Mouse (Mus musculus) heart, adult 2 months (tissue): ENCODE data around the gene Speer4e.
"Not testable (repeated sequence)": the region's sequence is repeated elsewhere in the genome, so short reads cannot be mapped to it uniquely, and the experiment has no call there.

Experiments
- CTCF ChIP-seq: fragments of 200-600 bp; IDR thresholded peaks from 2 replicates; pipeline ENCODE4 v1.8.1; 2022; ENCODE audit warnings: antibody characterized with exemption, mild to moderate bottlenecking, moderate library complexity
- EP300 ChIP-seq: fragments of 200-500 bp; IDR thresholded peaks from 2 replicates; pipeline ENCODE4 v1.6.1; 2011; ENCODE audit warnings: low read depth, low read length, control low read depth; ENCODE audit not compliant: insufficient read depth
- POLR2A ChIP-seq: fragments of 200-500 bp; IDR thresholded peaks from 2 replicates; pipeline ENCODE4 v1.6.1; 2011; ENCODE audit warnings: mild to moderate bottlenecking, low read depth, low read length, control low read depth; ENCODE audit not compliant: insufficient read depth

DNA sequence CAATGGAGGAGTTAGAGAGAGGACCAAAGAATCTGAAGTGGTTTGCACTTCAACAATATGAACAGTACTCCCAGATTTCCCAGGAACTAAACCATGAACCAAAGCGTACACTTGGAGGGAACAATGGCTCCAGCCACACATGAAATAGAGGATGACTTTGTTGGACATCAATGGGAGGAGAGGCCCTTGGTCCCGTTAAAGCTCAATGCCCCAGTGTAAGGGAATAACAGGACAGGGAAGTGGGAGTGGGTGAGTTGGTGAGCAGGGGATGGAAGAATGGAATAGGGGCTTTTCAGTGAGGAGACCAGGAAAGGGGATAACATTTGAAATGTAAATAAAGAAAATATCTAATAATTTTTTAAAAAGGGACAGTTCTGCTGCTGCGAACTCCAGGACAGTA is 34.6 kb upstream of the Speer4e start:
- not testable (repeated sequence) for TF ChIP-seq CTCF, EP300, POLR2A
